Mouse (Mus musculus) kidney, postnatal 36 days (tissue): ENCODE results near the gene Acot8.

Experiments
- DNase-seq, 2 experiments: peaks; one replicate each; pipeline ENCODE4 v3.0.0; 2021 to 2022; ENCODE audit warnings: mixed read lengths in 2 of 2

The Acot8 gene

GRCm38 (mm10) chr2:164748991-164749390, 55.7 kb downstream of the Acot8 start:
- DNase-seq = no peak

- no peak for DNase-seq
Observed at GRCm38 (mm10) chr2:164748191-164748590, 56.5 kb downstream of the Acot8 start.

- DNase-seq = no peak
Observed at GRCm38 (mm10) chr2:164746693-164747092, 58.0 kb downstream of the Acot8 start.

DNA sequence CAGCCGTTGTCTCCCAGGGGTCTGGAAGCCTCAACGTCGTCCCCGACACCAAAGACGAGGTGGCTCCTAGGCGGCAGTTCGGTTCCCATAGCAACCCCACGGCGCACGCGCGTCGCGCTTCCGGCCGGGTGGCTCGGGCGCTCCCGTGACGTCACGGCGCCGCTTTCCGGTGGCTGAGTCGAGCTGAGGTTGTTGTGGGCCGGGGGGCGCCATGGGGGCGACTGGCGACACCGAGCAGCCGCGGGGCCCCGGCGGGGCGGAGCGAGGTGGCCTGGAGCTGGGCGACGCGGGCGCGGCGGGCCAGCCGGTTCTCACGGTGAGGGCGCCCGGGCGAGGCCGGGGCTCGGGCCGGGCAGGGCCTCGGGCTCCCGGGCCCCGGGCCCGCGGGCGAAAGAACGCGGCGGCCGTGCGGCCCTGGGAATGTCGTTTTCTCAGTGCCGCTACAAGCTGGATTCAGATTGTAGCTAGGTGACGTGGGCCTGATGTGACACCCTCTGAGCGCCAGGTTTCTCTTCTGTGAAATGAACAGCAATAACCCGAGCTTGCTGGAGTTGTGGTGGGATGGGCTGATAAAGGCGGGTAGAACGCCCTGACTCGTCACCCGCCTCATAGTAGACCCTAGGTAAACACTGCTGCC, 58.7 kb downstream of the Acot8 start, which contains the start of the genes Wfdc3 and Dnttip1:
Gene Wfdc3 (minus strand): TSS at position 89 of the 637 bp plus-strand sequence.
Gene Dnttip1 (plus strand): TSS at position 141 of the 637 bp plus-strand sequence.
- DNase-seq = peak; percentile 94 to 98

- DNase-seq = no peak
Observed at GRCm38 (mm10) chr2:164744987-164745386, 59.7 kb downstream of the Acot8 start.
